Mouse (Mus musculus): Measurements from ENCODE around the gene Fcer1g.
"Not testable (repeated sequence)": the region's sequence is repeated elsewhere in the genome, so short reads cannot be mapped to it uniquely, and the experiment has no call there.

Gene Fcer1g

GRCm38 (mm10) chr1:171245353-171245752 lies 11.2 kb upstream of the Fcer1g start:
- DNase-seq (ENCODE audit: low spot score in 2 of 2), result no peak

GRCm38 (mm10) chr1:171241952-171242351 lies 7.8 kb upstream of the Fcer1g start:
- DNase-seq (ENCODE audit: low spot score in 2 of 2), result not testable (repeated sequence)

- no peak for DNase-seq (ENCODE audit: low spot score in 2 of 2)
These were observed 6.7 kb upstream of the Fcer1g start for GRCm38 (mm10) chr1:171240911-171241310.

- no peak for DNase-seq (ENCODE audit: low spot score in 2 of 2)
These were observed 6.0 kb upstream of the Fcer1g start for GRCm38 (mm10) chr1:171239992-171240744.

- DNase-seq (ENCODE audit: low spot score in 2 of 2), result peak; percentile 43 to 75
These were observed 4.3 kb upstream of the Fcer1g start for GRCm38 (mm10) chr1:171238463-171238862.

GRCm38 (mm10) chr1:171237438-171237837 lies 3.3 kb upstream of the Fcer1g start:
- no peak for DNase-seq (ENCODE audit: low spot score in 2 of 2)

GRCm38 (mm10) chr1:171235791-171236190 lies 1.6 kb upstream of the Fcer1g start:
- no peak for DNase-seq (ENCODE audit: low spot score in 2 of 2)

- no peak for DNase-seq (ENCODE audit: low spot score in 2 of 2)
These were observed 373 bp upstream of the Fcer1g start for GRCm38 (mm10) chr1:171234538-171234937.

- no peak for DNase-seq (ENCODE audit: low spot score in 2 of 2)
These were observed 1.1 kb downstream of the Fcer1g start for GRCm38 (mm10) chr1:171232800-171233730.

GRCm38 (mm10) chr1:171232348-171232747 lies 1.8 kb downstream of the Fcer1g start:
- no peak for DNase-seq (ENCODE audit: low spot score in 2 of 2)

- no peak for DNase-seq (ENCODE audit: low spot score in 2 of 2)
These were observed 2.3 kb downstream of the Fcer1g start for GRCm38 (mm10) chr1:171231844-171232243.

GRCm38 (mm10) chr1:171230215-171230614 lies 4.0 kb downstream of the Fcer1g start:
- DNase-seq (ENCODE audit: low spot score in 2 of 2), result no peak

- no peak for DNase-seq (ENCODE audit: low spot score in 2 of 2)
These were observed 4.4 kb downstream of the Fcer1g start for GRCm38 (mm10) chr1:171229750-171230149.

GRCm38 (mm10) chr1:171227879-171228278 lies 6.3 kb downstream of the Fcer1g start:
- DNase-seq (ENCODE audit: low spot score in 2 of 2), result no peak

GRCm38 (mm10) chr1:171226780-171227179 lies 7.4 kb downstream of the Fcer1g start:
- DNase-seq (ENCODE audit: low spot score in 2 of 2), result no peak

GRCm38 (mm10) chr1:171224857-171225256 lies 9.3 kb downstream of the Fcer1g start, which contains the start of gene Apoa2:
Gene Apoa2 (plus strand): TSS chr1:171225054.
- no peak for DNase-seq (ENCODE audit: low spot score in 2 of 2)

- DNase-seq (ENCODE audit: low spot score in 2 of 2), result no peak
These were observed 10.4 kb downstream of the Fcer1g start for GRCm38 (mm10) chr1:171223796-171224195.

- no peak for DNase-seq (ENCODE audit: low spot score in 2 of 2)
These were observed 11.0 kb downstream of the Fcer1g start for GRCm38 (mm10) chr1:171223168-171223567.

GRCm38 (mm10) chr1:171222238-171223155 lies 11.7 kb downstream of the Fcer1g start, which contains the start of gene Tomm40l:
Gene Tomm40l (minus strand): TSS chr1:171222514.
- DNase-seq (ENCODE audit: low spot score in 2 of 2), result peak; percentile 78 to 88

- peak in 1 of 2 experiments; percentile 39 for DNase-seq (ENCODE audit: low spot score in 2 of 2)
These were observed 12.6 kb downstream of the Fcer1g start for GRCm38 (mm10) chr1:171221281-171222193.
